8 mouse cellular contexts compared by ENCODE assay signal in genomic region chr13:81657351-81658052, GRCm38 (mm10). TPM values are rescaled to one million over a fixed set of nuclear protein-coding genes. Genes with fewer than 3 reads are reported as not detected.
DNase-seq lines count a peak whose midpoint lies in the region; ATAC-seq lines count a peak whose summit lies in the region.

TSS of gene Lysmd3 (plus strand) at chr13:81657663.

- DNase-seq in adipocyte (ENCODE audit: low spot score) = peak; percentile 86
- DNase-seq in embryo, embryonic 10 days (ENCODE audit: low spot score) = peak; percentile 94
- peak; percentile 94 for DNase-seq in gastrocnemius, postnatal 14 days
- DNase-seq in left cerebral cortex, postnatal 10 days (ENCODE audit: extremely low spot score in 1 of 2, low spot score in 2 of 2) = peak; percentile 86 to 96
- peak; percentile 95 for DNase-seq in right cerebral cortex, postnatal 25 days
- peak; percentile 90 to 93 for DNase-seq in urinary bladder, postnatal 4 days (ENCODE audit: low spot score in 2 of 2)

- ATAC-seq in inflammation-experienced regulatory T-cells, adult 6 months = peak; percentile 90
- peak; percentile 96 for ATAC-seq in megakaryocyte-erythroid progenitor cell, adult 5-6 weeks (replicated peaks; ENCODE audit: low FRiP score, low TSS enrichment, poor library complexity, severe bottlenecking)

- intact Hi-C loops in gastrocnemius, postnatal 14 days (cut with DNase I; ENCODE audit: low total_unique reads) = no loop called here
- intact Hi-C loops in left cerebral cortex, postnatal 10 days (cut with DNase I) = no loop called here

RNA-seq across cellular contexts. Expression of gene Lysmd3, which starts in this region (rescaled TPM):
- 1 to 10 TPM; 6.2 to 7.9 TPM for total RNA-seq in gastrocnemius, postnatal 14 days (2021)
- polyA plus RNA-seq in inflammation-experienced regulatory T-cells, adult 6 months (2017; shearing (Covaris generic)) = 10 to 100 TPM; 15.7 to 26.2 (median 20.9) TPM
- 10 to 100 TPM; 11.6 to 12.2 TPM for total RNA-seq in left cerebral cortex, postnatal 10 days (2021)
- total RNA-seq in megakaryocyte-erythroid progenitor cell, adult 5-6 weeks (2014; fragmentation: Nextera tagmentation) = 13.7 and 21.5 TPM in 2 replicates
- total RNA-seq in megakaryocyte-erythroid progenitor cell, adult 5-6 weeks (2017) = 29.1 and 31.8 TPM in 2 replicates

Comparison
In these comparisons a context has a peak if more than half of its experiments do, and no peak if none do; other contexts are left out.
1. Peak in every context shown above with its lines: DNase-seq and ATAC-seq.